Mouse (Mus musculus): ENCODE measurements around the gene Hoxc6. TPM values are rescaled to one million over a fixed set of nuclear protein-coding genes. Genes with fewer than 3 reads are reported as not detected.

Gene Hoxc6
- polyA plus RNA-seq, 1 experiment from 2014 or later, result not detected

DNA sequence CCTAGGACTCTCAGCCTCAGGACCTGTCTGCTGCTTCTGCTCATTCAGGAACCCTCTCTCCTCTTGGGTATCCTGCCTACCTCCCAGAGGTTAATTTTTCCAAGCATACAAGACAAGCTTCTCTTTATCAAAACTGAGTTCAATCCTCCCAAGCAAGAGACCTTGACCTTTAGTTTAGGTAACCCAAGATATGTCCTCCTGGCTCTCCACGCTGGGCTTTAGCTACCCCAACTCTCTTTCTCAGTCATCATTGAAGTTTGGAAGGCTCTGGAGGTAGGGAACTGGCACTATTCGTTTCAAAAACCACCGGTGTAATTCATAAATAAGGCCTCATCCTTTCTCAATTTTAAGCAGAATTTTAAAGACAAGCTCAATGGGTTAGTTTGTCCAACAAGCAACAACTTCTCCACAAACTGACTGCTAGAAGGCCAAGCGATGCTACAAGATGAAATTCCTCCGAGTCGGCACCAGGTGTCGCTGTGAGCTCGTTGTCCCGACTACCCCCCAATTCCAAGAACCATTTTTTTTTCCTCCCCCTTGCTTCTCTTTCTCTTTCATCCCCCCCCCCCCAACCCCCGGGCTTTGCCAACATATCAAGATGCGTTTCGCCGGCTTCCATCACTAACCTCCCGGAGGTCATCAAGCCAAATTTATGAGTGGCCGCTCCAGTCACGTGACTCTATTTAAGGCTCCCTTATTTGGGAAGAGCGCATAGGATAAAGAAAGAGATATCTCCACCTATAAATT, 15.4 kb downstream of the Hoxc6 start:
- peak; percentile 54 for DNase-seq (ENCODE audit: low spot score)
- H3K36me3 ChIP-seq, result no peaks in the 10 kb centered on the region
- H3K27me3 ChIP-seq (ENCODE audit: insufficient read depth, poor library complexity, severe bottlenecking), result peaks cover 100% of the 10 kb centered on the region
- no peak overlapping the region for H3K4me3 ChIP-seq
- H3K9me3 ChIP-seq, result no peaks in the 10 kb centered on the region
- H3K27ac ChIP-seq, result no peak overlapping the region
- WGBS, result 3% methylated on average over 17 of the region's 17 CpGs
- H3K4me1 ChIP-seq (replicated peaks), result peaks cover 5% of the 10 kb centered on the region; the same call in 1 of the 2 replicates

DNA sequence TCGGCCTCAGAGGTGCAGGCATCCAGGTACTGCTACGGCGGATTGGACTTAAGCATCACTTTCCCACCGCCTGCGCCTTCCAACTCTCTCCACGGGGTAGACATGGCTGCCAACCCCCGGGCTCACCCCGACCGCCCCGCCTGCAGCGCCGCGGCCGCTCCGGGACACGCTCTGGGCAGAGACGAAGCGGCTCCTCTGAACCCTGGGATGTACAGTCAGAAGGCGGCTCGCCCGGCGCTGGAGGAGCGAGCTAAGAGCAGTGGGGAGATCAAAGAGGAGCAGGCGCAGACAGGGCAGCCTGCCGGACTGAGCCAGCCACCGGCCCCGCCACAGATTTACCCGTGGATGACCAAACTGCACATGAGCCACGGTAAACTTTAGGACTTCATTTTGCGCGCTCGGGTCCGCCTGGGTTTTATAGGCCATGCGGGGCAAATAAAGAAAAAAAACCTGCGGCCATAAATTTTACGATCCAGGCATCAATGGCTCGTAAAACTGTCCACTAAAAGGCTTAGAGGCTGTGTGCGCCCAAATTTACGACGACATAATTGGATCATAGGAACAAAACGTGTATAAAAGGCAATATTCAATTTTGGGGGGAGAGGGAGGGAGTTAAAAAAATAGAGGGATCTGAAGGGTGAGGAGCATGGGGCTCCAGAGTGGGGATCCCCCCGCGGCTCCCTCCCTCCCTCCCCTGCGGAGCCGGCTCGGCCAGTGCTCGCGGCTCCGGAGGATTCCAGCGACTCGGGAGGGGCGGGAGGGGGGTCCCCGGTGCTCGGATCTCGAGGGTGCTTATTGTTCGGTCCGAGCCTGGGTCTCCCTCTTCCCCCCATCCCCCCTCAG, 16.3 kb downstream of the Hoxc6 start:
- Histone ChIP-seq H3K36me3 (no peaks in the 10 kb centered on the region), H3K27ac (no peak overlapping the region), H3K4me1 (replicated peaks) (peaks cover 5% of the 10 kb centered on the region; the same call in 1 of the 2 replicates), H3K27me3 (ENCODE audit: insufficient read depth, poor library complexity, severe bottlenecking) (peaks cover 100% of the 10 kb centered on the region), H3K9me3 (no peaks in the 10 kb centered on the region), H3K4me3 (peak overlapping the region; percentile 26)
- peak; percentile 56 for DNase-seq (ENCODE audit: low spot score)
- WGBS, result under 1% methylated on average over 54 of the region's 57 CpGs

DNA sequence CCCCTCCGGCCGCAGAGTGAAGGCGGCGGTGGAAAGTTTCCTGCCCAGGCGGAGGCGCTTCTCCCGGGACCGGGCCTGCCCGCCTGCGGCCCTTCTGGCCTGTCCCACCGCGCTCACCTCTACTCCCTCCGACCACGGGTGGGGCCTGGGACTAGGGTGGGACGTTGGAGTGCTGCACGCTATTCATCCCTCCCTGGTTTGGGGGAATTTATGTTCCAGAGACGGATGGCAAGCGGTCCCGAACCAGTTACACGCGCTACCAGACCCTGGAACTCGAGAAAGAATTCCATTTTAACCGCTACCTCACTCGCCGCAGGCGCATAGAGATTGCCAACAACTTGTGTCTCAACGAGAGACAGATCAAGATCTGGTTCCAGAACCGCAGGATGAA, 16.9 kb downstream of the Hoxc6 start:
- H3K4me1 ChIP-seq (replicated peaks), result peaks cover 5% of the 10 kb centered on the region; the same call in 1 of the 2 replicates
- H3K4me3 ChIP-seq, result peak overlapping the region; percentile 26; the same call in 1 of the 2 replicates
- H3K27ac ChIP-seq, result no peak overlapping the region
- H3K36me3 ChIP-seq, result no peaks in the 10 kb centered on the region
- WGBS, result under 1% methylated on average over 26 of the region's 28 CpGs
- peaks cover 100% of the 10 kb centered on the region for H3K27me3 ChIP-seq (ENCODE audit: insufficient read depth, poor library complexity, severe bottlenecking)
- H3K9me3 ChIP-seq, result no peaks in the 10 kb centered on the region
- peak; percentile 34 for DNase-seq (ENCODE audit: low spot score)

- no peak overlapping the region for H3K27ac ChIP-seq
- peak overlapping the region; percentile 26; the same call in 1 of the 2 replicates for H3K4me3 ChIP-seq
These were observed 17.5 kb downstream of the Hoxc6 start for GRCm38 (mm10) chr15:103015406-103016166.

DNA sequence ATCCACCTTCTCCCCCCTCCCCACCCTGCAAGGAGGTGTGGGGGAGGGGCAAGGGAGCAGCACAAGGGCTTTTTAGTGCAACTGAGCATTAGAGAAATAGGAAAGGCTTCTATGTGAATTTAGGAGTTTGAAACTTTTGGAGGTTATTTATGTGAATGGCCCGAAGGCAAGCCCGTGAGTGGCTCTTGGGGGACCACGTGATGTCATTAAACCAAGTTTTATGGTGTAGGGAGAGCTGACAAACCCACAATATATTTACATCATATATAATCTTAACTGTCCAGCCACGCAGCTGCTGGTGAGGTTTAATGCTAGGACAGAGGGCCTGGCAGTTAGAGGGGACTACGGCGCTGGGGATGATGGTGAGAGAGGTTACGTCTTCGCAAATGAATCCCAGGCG, 20.6 kb downstream of the Hoxc6 start, which contains the start of gene Hoxc4:
TSS of gene Hoxc4 (plus strand) at position 299 of the 400 bp plus-strand sequence.
- no peak within 1 kb of the TSS for H3K4me3 ChIP-seq
- H3K4me1 ChIP-seq (replicated peaks), result peaks cover 5% of the 10 kb centered on the region; the same call in 1 of the 2 replicates
- no peak within 1 kb of the TSS for H3K27ac ChIP-seq
- no peaks in the 10 kb centered on the region for H3K9me3 ChIP-seq
- H3K36me3 ChIP-seq, result no peaks in the 10 kb centered on the region
- peaks cover 100% of the 10 kb centered on the region for H3K27me3 ChIP-seq (ENCODE audit: insufficient read depth, poor library complexity, severe bottlenecking)
- DNase-seq (ENCODE audit: low spot score), result no peak
- 4% methylated on average over 9 of the region's 9 CpGs for WGBS

More at GRCm38 (mm10) chr15:103015406-103016166, 17.5 kb downstream of the Hoxc6 start:
- 1% methylated on average over 19 of the region's 19 CpGs for WGBS
- peaks cover 5% of the 10 kb centered on the region; the same call in 1 of the 2 replicates for H3K4me1 ChIP-seq (replicated peaks)
- DNase-seq (ENCODE audit: low spot score), result peak; percentile 51
- H3K36me3 ChIP-seq, result no peaks in the 10 kb centered on the region
- peaks cover 100% of the 10 kb centered on the region for H3K27me3 ChIP-seq (ENCODE audit: insufficient read depth, poor library complexity, severe bottlenecking)
- H3K9me3 ChIP-seq, result no peaks in the 10 kb centered on the region

DNA sequence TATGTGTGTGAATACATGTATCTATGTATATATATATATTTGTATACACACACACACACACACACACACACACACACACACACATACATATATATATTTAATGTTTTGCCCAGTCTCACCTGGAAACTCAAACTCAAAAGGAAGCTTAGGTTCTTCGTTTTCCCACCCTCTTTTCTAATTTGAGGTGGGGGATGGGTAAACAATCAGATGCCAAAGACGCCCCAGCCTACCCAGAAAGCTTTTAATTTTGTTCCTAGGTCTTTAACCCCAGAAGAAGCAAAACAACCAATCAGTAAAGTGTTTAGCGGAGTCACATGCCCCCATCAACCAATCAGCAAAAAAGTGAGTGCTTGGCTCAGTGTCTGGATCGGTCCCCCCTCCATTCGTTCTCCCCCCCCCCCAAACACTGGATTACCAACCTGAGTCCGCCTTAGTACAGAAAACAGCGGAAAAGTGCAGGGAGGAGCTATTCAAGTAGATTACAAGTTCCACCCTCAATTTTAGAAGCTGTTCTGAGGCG, 22.9 kb downstream of the Hoxc6 start:
- no peak for DNase-seq (ENCODE audit: low spot score)
- Histone ChIP-seq H3K27me3 (ENCODE audit: insufficient read depth, poor library complexity, severe bottlenecking) (peaks cover 100% of the 10 kb centered on the region), H3K27ac (no peak overlapping the region), H3K36me3 (no peaks in the 10 kb centered on the region), H3K4me3 (no peak overlapping the region), H3K4me1 (replicated peaks) (no peaks in the 10 kb centered on the region), H3K9me3 (no peaks in the 10 kb centered on the region)
- 2% methylated on average over 8 of the region's 8 CpGs for WGBS

DNA sequence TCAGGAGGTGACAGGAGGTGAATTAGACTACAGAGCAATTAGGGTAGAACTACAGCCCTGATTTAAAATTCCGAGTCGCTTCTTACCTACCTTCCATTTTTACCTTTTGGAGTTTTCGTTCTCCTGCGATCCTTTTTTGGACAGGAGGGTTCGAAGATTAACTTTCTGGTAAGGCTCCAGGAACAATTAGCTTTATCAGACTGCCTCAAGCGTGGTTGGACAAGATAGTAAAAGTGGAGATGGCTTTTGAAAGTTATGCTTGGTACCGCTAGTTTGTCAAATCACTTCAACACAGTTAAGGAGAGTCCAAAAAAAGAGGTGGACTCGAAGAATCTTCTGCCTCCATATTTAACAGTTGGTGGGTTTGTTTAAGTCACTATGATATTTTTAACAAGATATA, 23.5 kb downstream of the Hoxc6 start:
- no peaks in the 10 kb centered on the region for H3K9me3 ChIP-seq
- WGBS, result 8% methylated on average over 8 of the region's 8 CpGs
- no peaks in the 10 kb centered on the region for H3K36me3 ChIP-seq
- H3K4me1 ChIP-seq (replicated peaks), result no peaks in the 10 kb centered on the region
- DNase-seq (ENCODE audit: low spot score), result no peak
- H3K27ac ChIP-seq, result no peak overlapping the region
- H3K27me3 ChIP-seq (ENCODE audit: insufficient read depth, poor library complexity, severe bottlenecking), result peaks cover 100% of the 10 kb centered on the region
- no peak overlapping the region for H3K4me3 ChIP-seq

DNA sequence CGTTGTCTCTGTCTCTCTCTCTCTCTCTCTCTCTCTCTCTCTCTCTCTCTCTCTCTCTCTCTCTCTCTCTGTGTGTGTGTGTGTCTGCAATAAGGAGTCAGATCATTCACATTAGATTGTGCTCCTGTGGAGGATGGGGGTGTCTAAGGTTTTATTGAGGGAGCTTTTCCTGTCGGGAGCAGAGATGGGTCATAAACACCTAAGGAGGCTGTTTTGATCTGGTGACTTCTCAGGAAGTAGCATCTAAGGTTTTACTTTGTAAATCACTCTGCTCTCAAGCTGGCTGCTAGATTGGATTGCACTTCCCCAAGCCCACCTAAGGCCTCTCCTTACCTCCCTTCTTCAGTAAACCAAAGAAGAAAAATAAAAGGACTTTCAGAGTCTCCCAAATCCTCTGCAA, 26.1 kb downstream of the Hoxc6 start:
- 1% methylated on average over 2 of the region's 2 CpGs for WGBS
- no peak overlapping the region for H3K4me3 ChIP-seq
- peaks cover 100% of the 10 kb centered on the region for H3K27me3 ChIP-seq (ENCODE audit: insufficient read depth, poor library complexity, severe bottlenecking)
- no peak overlapping the region for H3K27ac ChIP-seq
- no peaks in the 10 kb centered on the region for H3K36me3 ChIP-seq
- DNase-seq (ENCODE audit: low spot score), result peak; percentile 2
- no peaks in the 10 kb centered on the region for H3K9me3 ChIP-seq
- H3K4me1 ChIP-seq (replicated peaks), result no peaks in the 10 kb centered on the region

DNA sequence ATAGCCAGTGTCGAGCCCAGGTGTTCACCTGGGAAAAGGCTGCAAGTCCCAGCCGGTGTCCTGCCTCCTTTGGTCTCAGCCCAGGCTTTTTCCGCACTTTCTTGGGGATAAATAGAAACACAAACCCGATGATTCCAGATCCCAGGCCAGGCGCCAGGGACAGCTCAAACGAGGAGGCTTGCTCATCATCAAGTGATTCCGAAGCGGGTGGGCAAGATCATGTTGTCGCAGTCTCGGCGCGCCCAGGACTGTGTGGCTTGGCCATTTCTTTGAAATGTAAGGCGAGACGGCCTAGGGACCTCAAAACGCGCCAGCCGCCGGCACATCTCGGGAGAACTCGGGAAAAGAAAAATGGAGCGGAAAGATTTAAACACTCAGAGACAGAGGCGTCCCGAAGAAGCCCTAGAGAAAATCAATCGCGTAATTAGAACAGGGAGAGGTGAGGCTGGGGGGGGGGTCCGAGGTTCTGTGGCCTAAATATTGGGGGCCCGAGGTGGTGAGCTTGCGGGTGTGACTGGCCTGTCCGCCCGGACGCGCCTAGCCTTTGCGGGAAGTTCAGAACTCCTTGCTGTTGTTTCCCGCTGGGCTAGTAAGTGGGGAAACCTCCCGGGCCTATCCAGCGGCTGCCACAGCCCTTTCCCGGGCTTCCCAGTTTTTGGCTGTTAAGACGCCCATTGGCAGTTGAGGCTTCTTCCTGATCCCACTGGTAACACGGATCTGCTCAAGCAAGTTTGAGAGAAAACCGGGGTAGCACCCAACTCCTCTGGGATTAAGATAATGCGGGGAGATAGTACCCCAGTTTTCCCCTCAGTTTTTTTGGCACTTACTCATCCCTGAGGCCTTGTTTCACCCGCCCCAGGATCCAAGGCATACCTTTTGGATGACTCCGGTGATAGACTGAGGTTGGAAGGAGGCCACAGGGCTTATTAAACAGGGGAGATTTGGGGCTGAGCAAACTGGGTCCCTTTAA, 29.5 kb downstream of the Hoxc6 start:
- no peaks in the 10 kb centered on the region for H3K36me3 ChIP-seq
- under 1% methylated on average over 43 of the region's 43 CpGs for WGBS
- H3K4me3 ChIP-seq, result no peak overlapping the region
- H3K27me3 ChIP-seq (ENCODE audit: insufficient read depth, poor library complexity, severe bottlenecking), result peaks cover 100% of the 10 kb centered on the region
- DNase-seq (ENCODE audit: low spot score), result peak; percentile 43
- no peak overlapping the region for H3K27ac ChIP-seq
- H3K9me3 ChIP-seq, result no peaks in the 10 kb centered on the region
- H3K4me1 ChIP-seq (replicated peaks), result no peaks in the 10 kb centered on the region

- Histone ChIP-seq H3K27ac (no peak overlapping the region), H3K27me3 (ENCODE audit: insufficient read depth, poor library complexity, severe bottlenecking) (peaks cover 100% of the 10 kb centered on the region), H3K36me3 (no peaks in the 10 kb centered on the region), H3K4me3 (no peak overlapping the region), H3K9me3 (no peaks in the 10 kb centered on the region), H3K4me1 (replicated peaks) (0 out of 2 replicates have a peak, but pooled peaks cover under 1% of the 10 kb centered on the region)
- peak; percentile 12 for DNase-seq (ENCODE audit: low spot score)
- WGBS, result 8% methylated on average over 9 of the region's 9 CpGs
These were observed 31.0 kb downstream of the Hoxc6 start for GRCm38 (mm10) chr15:103028916-103029512.

- WGBS, result 3% methylated on average over 8 of the region's 8 CpGs
- Histone ChIP-seq H3K27ac (no peak overlapping the region), H3K4me3 (no peak overlapping the region), H3K9me3 (no peaks in the 10 kb centered on the region), H3K27me3 (ENCODE audit: insufficient read depth, poor library complexity, severe bottlenecking) (peaks cover 100% of the 10 kb centered on the region), H3K4me1 (replicated peaks) (peaks cover 7% of the 10 kb centered on the region; the same call in 1 of the 2 replicates), H3K36me3 (no peaks in the 10 kb centered on the region)
- DNase-seq (ENCODE audit: low spot score), result peak; percentile 19
These were observed 32.1 kb downstream of the Hoxc6 start for GRCm38 (mm10) chr15:103030142-103030541.

Measured in hindbrain, embryonic 10.5 days (tissue).